Mouse (Mus musculus) hindbrain, embryonic 14.5 days (tissue): ENCODE measurements at regions not wholly inside any gene's neighbourhood (a gene's known extent, or its start where the extent isn't known, plus 50 kb on each side); places are given as distances from the start of the nearest gene placed in this dataset.

Experiments
- ATAC-seq: fragments of 200-750 bp; cut with Nextera tagmentation; 2 replicates; pipeline ENCODE4 v1.8.0; 2017; ENCODE audit warnings: moderate number of reproducible peaks, mild to moderate bottlenecking, moderate TSS enrichment, moderate library complexity; ENCODE audit not compliant: low FRiP score
- DNase-seq: peaks from one replicate; pipeline ENCODE4 v3.0.0-alpha.2; 2015; ENCODE audit warnings: low spot score
- H3K27ac ChIP-seq: fragments of 300-500 bp; sonication (generic); 2 replicates; pipeline ENCODE4 v1.5.1; 2014; ENCODE audit warnings: mild to moderate bottlenecking, moderate library complexity
- H3K27me3 ChIP-seq: fragments of 300-500 bp; sonication (generic); 2 replicates; pipeline ENCODE4 v1.6.1; 2014; ENCODE audit warnings: mild to moderate bottlenecking, low read length, mixed read lengths; ENCODE audit not compliant: control insufficient read depth, insufficient read depth
- H3K36me3 ChIP-seq: fragments of 300-500 bp; sonication (generic); replicated peaks from 2 replicates; pipeline ENCODE4 v1.6.1; 2014; ENCODE audit not compliant: control insufficient read depth, insufficient read depth
- H3K4me1 ChIP-seq: fragments of 300-500 bp; sonication (generic); replicated peaks from 2 replicates; pipeline ENCODE4 v1.6.1; 2014; ENCODE audit warnings: antibody characterized with exemption, low read length, mixed read lengths; ENCODE audit not compliant: control insufficient read depth, insufficient read depth
- H3K4me2 ChIP-seq: fragments of 300-500 bp; sonication (generic); replicated peaks from 2 replicates; pipeline ENCODE4 v1.6.1; 2014; ENCODE audit warnings: mild to moderate bottlenecking, moderate library complexity
- H3K4me3 ChIP-seq: fragments of 300-500 bp; sonication (generic); replicated peaks from 2 replicates; pipeline ENCODE4 v1.5.1; 2014; ENCODE audit warnings: mild to moderate bottlenecking, low read length
- H3K9ac ChIP-seq: fragments of 300-500 bp; sonication (generic); 2 replicates; pipeline ENCODE4 v1.6.1; 2014
- H3K9me3 ChIP-seq: fragments of 300-500 bp; sonication (generic); 2 replicates; pipeline ENCODE4 v1.6.1; 2016; ENCODE audit warnings: low read length; ENCODE audit not compliant: control insufficient read depth
- WGBS: fragments of 180-500 bp; shearing (Covaris S2); extraction: QIAGEN DNeasy Blood & Tissue Kit; methylation state at CpG from one replicate; pipeline ENCODE4 v1.1.7; 2014; 5-methylcytosine and 5-hydroxymethylcytosine counted together

DNA sequence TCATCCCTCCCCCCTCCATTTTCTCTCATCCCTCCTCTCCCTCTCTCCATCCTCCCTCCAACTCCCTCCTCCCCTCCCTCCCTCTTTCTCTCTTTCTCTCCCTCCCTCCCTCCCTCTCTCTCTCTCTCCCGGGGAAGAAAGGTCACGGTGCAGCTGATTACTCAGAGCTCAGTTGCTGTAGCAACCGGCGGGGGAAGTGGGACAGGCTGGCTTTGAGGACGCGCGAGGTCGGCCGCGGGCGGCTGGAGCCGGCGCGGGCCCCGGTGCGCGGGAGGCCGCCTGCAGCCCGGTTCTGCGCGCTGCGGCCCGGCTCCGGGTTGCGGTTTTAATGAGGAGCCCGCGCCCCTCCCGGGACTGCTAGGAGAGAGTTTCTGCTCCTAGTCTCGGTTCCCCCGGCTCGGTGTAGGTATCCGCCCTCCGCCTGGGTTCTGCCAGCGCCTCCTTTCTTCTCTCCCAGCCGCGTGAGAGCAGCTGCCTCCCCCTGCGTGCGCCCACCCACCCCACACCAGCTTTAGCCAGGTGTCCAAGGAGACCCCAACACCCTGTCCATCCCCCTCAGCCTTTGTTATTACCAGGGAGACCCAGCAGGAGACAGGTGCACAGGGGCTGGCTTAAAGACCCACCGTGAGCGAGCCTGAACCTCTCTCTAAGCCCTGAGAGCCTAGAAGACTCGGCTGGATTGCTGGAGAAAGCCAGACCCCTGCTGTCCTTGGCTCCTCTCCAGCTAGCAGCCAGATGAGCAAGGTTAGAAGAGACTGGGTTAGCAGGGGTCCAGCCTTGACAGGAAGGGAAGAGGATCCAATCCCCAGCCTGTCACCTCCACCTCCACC, 98.6 kb downstream of the Cstad start:
- ATAC-seq, result peak; percentile 86

DNA sequence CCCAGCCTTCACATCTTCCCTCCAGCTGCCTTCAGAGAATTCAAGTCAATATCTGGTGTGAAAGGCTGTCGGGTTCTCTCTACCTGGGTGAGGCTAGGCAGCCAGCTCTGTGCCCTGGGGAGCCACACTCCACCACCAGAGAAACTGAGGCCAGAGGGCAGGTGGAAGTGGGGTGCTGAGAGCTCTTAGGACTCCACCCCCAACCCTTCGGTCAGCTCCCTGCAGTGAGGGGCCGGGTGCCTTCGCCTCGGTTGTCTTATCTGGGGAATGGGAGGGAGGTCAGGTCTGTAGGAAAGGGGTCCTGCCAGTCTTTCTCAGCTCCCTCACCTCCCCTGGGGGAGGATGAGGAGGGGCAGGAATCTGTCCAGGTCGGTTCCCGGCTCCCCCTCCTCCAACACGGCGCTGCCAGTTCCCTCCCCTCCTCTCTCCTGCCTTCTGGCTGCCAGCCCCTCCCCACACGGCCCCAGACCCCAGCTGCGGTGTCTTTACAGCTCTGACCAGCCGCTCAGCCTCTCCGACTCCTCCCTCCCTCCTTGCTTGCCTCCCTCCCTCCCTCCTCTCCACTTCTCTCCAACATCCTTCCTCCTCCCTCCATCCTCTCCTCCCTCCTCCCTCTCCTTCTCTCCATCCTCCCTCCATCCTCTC, 97.8 kb downstream of the Cstad start:
- Histone ChIP-seq H3K4me3 (no peak overlapping the region), H3K9me3 (no peaks in the 10 kb centered on the region), H3K27ac (peak overlapping the region; percentile 100), H3K36me3 (no peaks in the 10 kb centered on the region), H3K4me2 (peak overlapping the region; percentile 61), H3K27me3 (no peaks in the 10 kb centered on the region), H3K4me1 (peaks cover 53% of the 10 kb centered on the region), H3K9ac (peak overlapping the region; percentile 37; the same call in 1 of the 2 replicates)
- DNase-seq (peak; percentile 70), ATAC-seq (peak; percentile 87)
- 2% methylated on average over 11 of the region's 13 CpGs for WGBS

More for the DNA sequence above, 98.6 kb downstream of the Cstad start:
- Histone ChIP-seq H3K9ac (peak overlapping the region; percentile 72), H3K4me2 (peak overlapping the region; percentile 61), H3K27ac (peak overlapping the region; percentile 100), H3K4me1 (peaks cover 53% of the 10 kb centered on the region), H3K27me3 (no peaks in the 10 kb centered on the region), H3K9me3 (no peaks in the 10 kb centered on the region), H3K4me3 (peak overlapping the region; percentile 27), H3K36me3 (no peaks in the 10 kb centered on the region)
- DNase-seq, result peak; percentile 87
- under 1% methylated on average over 41 of the region's 41 CpGs for WGBS

DNA sequence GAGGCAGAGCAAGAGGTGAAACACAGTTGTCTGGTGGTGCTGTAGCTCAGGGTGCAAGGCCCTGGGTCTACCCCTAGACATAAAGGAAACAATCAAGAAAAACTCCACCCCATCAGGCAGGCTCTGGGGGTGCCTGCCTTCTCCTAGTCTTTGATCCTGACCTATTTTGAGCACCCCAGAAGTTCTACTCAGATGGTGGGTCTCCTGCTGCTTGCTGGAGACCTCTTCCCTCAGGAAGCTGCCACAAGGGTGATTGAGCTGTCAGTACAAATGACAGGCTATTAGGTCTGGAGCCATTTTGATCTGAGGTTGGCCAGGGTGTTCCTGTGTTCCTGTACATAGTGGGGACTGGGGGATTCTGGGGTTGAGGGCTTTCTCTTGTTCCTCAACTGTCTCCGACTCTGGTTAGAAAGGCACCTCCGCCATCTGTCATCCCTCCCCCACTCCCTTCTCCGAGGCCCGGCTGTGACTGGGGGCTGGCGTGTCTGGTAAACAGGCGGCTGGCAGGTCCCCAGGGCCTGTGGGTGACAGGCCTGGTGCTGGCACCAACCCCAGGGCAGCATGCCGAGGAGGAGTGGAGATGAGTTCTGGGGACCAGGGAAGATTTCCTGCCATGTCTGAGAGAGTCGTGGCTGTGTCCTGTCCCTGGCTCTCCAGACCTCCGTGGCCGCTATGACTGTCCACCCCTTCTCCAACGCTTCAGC, 97.2 kb downstream of the Cstad start:
- peak overlapping the region; percentile 61 for H3K4me2 ChIP-seq
- DNase-seq (peak; percentile 70), ATAC-seq (peak; percentile 28)
- no peaks in the 10 kb centered on the region for H3K36me3 ChIP-seq
- H3K4me1 ChIP-seq, result peaks cover 53% of the 10 kb centered on the region
- no peaks in the 10 kb centered on the region for H3K27me3 ChIP-seq
- WGBS, result 10% methylated on average over 10 of the region's 11 CpGs
- no peaks in the 10 kb centered on the region for H3K9me3 ChIP-seq
- peak overlapping the region; percentile 100 for H3K27ac ChIP-seq
- peak overlapping the region; percentile 37; the same call in 1 of the 2 replicates for H3K9ac ChIP-seq
- H3K4me3 ChIP-seq, result no peak overlapping the region

DNA sequence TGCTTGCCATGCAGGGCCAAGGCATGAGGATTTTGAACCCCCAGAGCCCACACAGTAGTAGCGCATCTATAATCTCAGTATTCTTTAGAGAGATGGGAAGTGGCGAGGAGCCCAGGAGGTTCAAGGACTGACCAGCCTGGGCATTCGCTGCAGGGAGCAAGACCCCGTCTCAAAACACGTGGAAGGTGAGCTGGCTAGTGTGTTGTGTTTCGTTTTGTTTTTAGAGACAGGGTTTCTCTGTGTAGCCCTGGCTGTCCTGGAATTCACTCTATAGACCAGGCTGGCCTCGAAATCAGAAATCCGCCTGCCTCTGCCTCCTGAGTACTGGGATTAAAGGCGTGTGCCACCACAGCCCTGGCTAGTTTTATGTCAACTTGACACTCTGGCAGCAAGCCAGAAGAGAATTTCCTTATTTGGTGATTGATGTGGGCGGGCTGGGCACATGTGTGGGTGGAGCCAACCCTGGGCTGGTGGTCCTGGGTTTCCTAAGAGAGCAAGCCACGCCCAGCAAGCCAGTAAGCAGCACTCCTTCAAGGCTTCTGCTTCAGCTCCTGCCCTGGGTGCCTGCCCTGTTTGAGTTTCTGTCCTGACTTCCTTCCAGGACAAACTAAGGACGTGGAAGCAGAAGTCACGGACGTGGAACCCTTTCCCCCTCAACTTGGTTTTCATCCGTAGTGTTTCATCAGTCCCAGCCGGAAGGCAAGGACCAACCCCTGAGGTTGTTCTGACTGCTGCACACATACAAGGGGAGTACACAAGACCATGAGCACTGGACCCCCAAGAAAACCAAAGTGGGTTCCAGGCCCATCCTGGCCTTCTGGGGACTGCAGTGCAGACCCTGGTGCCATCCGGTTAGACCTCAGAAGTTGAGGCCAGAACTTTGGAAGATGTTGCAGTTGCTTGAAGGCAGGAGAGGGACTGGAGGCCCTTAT, 96.4 kb downstream of the Cstad start:
- Histone ChIP-seq H3K9me3 (no peaks in the 10 kb centered on the region), H3K4me2 (no peak overlapping the region), H3K27ac (peak overlapping the region; percentile 100), H3K36me3 (no peaks in the 10 kb centered on the region), H3K4me1 (peaks cover 54% of the 10 kb centered on the region), H3K4me3 (no peak overlapping the region), H3K27me3 (no peaks in the 10 kb centered on the region), H3K9ac (no peak overlapping the region)
- 88% methylated on average over 17 of the region's 17 CpGs for WGBS
- DNase-seq (no peak), ATAC-seq (no peak)

DNA sequence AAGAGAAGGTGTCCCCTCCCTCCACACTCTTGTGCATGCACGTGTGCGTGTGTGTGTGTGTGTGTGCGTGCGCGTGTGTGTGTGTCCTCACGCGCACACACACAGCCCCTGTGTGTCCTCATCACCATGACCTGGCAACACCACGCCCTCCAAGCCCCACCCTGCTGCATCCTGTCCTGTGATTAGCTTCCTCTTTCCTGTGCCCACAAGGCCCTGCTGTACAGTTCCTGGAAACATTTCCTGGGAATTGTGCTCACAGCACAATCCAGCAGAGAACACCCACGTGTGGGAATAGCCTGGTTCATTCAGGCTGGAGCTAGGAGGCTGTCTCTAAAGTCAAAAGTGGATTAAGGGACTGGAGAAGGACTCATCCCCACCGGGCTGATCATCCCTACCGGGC, 95.5 kb downstream of the Cstad start:
- ATAC-seq (no peak), DNase-seq (no peak)
- no peak overlapping the region for H3K4me3 ChIP-seq
- H3K27me3 ChIP-seq, result no peaks in the 10 kb centered on the region
- H3K27ac ChIP-seq, result peak overlapping the region; percentile 100
- H3K9ac ChIP-seq, result no peak overlapping the region
- H3K4me1 ChIP-seq, result peaks cover 56% of the 10 kb centered on the region
- no peaks in the 10 kb centered on the region for H3K36me3 ChIP-seq
- H3K9me3 ChIP-seq, result no peaks in the 10 kb centered on the region
- 81% methylated on average over 11 of the region's 11 CpGs for WGBS
- no peak overlapping the region for H3K4me2 ChIP-seq

DNA sequence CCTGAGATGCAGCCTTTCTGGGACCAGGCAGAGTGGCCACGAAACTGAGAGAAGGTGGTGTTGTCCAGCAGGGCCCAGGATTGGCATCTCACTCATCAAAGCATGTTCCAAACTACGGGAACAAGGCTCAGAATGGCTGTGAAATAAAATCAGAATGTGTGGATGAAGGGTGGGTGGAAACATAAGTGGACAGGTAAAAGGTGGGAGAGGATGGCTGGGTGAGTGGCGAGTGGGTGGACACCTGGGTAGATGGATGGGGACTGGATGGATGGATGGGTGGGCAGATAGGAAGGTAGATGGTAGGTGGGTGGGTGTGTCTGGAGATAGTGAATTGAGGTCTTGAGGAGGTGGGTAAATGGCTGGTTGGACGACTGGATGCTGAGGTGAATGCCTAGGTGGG, 93.6 kb downstream of the Cstad start:
- H3K4me2 ChIP-seq, result no peak overlapping the region
- H3K9me3 ChIP-seq, result no peaks in the 10 kb centered on the region
- no peaks in the 10 kb centered on the region for H3K36me3 ChIP-seq
- no peaks in the 10 kb centered on the region for H3K27me3 ChIP-seq
- H3K27ac ChIP-seq, result 0 out of 2 replicates have a peak overlapping the region, but pooled peaks have one; percentile 78
- peaks cover 45% of the 10 kb centered on the region for H3K4me1 ChIP-seq
- WGBS, result 86% methylated on average over 4 of the region's 4 CpGs
- no peak overlapping the region for H3K9ac ChIP-seq
- H3K4me3 ChIP-seq, result no peak overlapping the region
- ATAC-seq (no peak), DNase-seq (no peak)

DNA sequence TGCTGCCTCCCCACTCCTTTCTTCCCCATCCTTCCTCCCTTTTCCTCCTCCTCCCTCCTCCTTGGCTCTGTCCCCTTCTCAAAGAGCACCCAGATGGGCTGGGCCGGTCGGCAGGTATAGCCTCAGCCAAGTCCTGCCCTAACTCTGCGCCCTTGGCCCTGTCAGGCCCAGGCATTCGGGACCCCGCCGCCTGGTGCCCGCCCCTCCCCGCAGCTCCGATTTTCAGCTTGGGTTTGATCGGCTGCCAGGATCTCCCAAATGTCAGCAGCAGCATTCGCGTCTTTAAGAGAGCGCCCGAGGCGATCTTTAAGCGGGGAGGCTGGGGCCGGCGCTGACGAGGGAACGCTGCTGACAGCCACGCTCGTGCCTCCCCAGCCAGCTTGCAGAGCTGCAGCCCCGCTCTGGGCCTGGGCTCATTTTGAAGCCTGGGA, 92.3 kb downstream of the Cstad start:
- Histone ChIP-seq H3K27ac (peak overlapping the region; percentile 78), H3K4me1 (peaks cover 36% of the 10 kb centered on the region), H3K36me3 (no peaks in the 10 kb centered on the region), H3K9ac (peak overlapping the region; percentile 37), H3K4me2 (0 out of 2 replicates have a peak overlapping the region, but pooled peaks have one; percentile 8), H3K4me3 (no peak overlapping the region), H3K27me3 (no peaks in the 10 kb centered on the region), H3K9me3 (no peaks in the 10 kb centered on the region)
- ATAC-seq (0 out of 2 replicates have a peak, but pooled peaks have one; percentile 16), DNase-seq (peak; percentile 77)
- WGBS, result 3% methylated on average over 23 of the region's 23 CpGs

DNA sequence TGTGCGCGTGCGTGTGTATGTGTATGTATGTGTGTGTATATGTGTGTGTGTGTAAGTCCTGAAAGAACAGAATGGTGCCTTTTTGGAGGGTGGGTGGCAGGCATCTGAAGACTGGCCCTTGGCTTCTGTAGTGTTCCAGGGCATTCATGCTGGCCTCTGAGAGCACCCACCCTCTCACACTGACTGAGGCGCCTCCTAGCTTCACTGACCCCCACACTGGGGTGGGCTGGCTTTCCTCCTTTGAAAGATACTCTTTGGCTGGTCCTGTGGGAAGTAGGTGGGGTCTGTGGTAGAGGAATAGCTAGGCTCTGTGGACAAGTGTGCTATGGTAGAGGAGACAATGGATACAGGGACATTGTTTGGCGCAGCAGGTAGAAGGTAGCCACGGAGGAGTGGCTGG, 91.5 kb downstream of the Cstad start:
- H3K9ac ChIP-seq, result no peak overlapping the region
- no peak overlapping the region for H3K4me3 ChIP-seq
- 72% methylated on average over 6 of the region's 6 CpGs for WGBS
- H3K4me2 ChIP-seq, result no peak overlapping the region
- H3K9me3 ChIP-seq, result no peaks in the 10 kb centered on the region
- no peaks in the 10 kb centered on the region for H3K36me3 ChIP-seq
- DNase-seq, result no peak
- ATAC-seq, result no peak
- H3K4me1 ChIP-seq, result peaks cover 28% of the 10 kb centered on the region
- H3K27ac ChIP-seq, result peak overlapping the region; percentile 78
- H3K27me3 ChIP-seq, result no peaks in the 10 kb centered on the region
